Mouse (Mus musculus) lung, postnatal 0 days (tissue): Measurements from ENCODE around the gene Zfpl1.

Source experiments
- CTCF ChIP-seq: IDR thresholded peaks from 2 replicates; pipeline ENCODE4 v1.5.1; 2016; ENCODE audit warnings: antibody characterized with exemption, mild to moderate bottlenecking
- EP300 ChIP-seq: IDR thresholded peaks from 2 replicates; pipeline ENCODE4 v1.6.1; 2016; ENCODE audit warnings: antibody characterized with exemption, mild to moderate bottlenecking, control low read depth

DNA sequence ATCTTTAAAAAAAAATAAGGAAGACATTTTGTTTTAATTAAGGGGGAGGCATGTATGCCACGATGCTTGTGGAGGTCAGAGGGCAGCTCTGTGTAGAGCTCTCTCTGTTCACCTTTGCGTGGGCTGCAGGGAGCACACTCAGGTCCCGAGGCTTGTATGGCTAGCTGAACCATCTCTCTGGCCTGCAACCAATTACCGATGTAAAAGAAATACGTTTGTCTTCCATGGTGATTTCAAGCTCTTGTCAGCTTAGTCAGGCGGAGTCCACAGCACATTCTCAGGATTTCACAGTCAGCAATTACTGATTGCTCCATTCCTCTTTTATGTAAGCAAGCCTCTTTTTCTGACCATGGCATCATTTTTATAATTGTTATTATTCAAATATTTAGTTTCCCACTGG is 16.4 kb upstream of the Zfpl1 start:
- TF ChIP-seq CTCF = no peak
- no peak for TF ChIP-seq EP300
